Mouse (Mus musculus) megakaryocyte, embryonic 14.5 days (primary cell): Measurements from ENCODE around the gene Prm1.

Source experiments
- FLI1 ChIP-seq: IDR thresholded peaks from 2 replicates; pipeline ENCODE4 v1.6.1; 2012; ENCODE audit warnings: low read length, inconsistent platforms, mixed read lengths
- GATA1 ChIP-seq: IDR thresholded peaks from 3 replicates; pipeline ENCODE4 v1.6.1; 2012; ENCODE audit warnings: mixed read lengths, low read length, inconsistent platforms, borderline replicate concordance

DNA sequence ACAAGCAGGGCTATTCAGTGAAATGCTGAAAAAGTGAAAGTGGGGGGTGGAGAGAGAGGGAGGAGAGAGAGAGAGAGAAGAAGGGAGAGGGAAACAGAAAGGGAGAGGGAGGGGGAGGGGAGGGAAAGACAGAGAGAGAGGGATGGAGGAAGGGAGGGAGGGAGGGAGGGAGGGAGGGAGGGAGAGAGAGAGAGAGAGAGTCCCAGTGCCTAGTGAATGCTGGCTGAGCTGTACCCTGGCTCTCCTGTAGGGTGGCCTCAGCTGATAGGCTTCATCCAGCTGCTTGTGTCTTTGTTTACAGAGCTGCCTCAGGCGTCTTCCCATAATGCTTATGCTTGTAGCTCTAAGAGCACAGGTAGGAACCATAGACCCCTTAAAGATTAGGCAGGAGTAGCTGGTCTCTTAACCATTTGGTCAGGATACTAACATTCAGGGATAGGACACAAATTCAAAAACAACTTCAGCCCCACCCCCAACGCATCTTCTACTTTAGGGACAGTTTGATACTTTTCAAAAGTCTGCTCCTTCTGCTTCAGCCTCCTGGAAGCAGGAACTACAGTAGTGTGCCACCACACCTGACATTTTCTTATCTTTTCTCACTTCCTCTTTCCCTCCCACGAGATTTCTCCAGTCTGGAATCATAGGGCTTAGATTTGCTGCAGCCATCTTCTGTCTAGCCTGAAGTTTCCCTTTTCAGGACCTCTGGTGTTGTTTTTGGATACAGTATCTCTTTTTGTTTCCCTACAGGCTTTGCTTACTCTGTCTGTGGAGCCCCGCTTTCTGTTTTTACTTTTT, 34.9 kb downstream of the Prm1 start:
- no peak for TF ChIP-seq GATA1
- TF ChIP-seq FLI1 = no peak
